Mouse (Mus musculus) neural tube, embryonic 11.5 days (tissue): Measurements from ENCODE around the gene Hras. TPM values are rescaled to one million over a fixed set of nuclear protein-coding genes. Genes with fewer than 3 reads are reported as not detected.

Experiments
- ATAC-seq: fragments of 200-750 bp; cut with Nextera tagmentation; 2 replicates; pipeline ENCODE4 v1.8.0; 2017; ENCODE audit warnings: moderate number of reproducible peaks, mild to moderate bottlenecking, moderate TSS enrichment, moderate library complexity; ENCODE audit not compliant: insufficient read depth, low FRiP score, low TSS enrichment
- DNase-seq: peaks from one replicate; pipeline ENCODE4 v3.0.0-alpha.2; 2015; ENCODE audit warnings: low spot score
- H3K27ac ChIP-seq: fragments of 300-500 bp; sonication (generic); 2 replicates; pipeline ENCODE4 v1.5.1; 2014; ENCODE audit warnings: low read depth, mild to moderate bottlenecking, low read length
- H3K27me3 ChIP-seq: fragments of 300-500 bp; sonication (generic); 2 replicates; pipeline ENCODE4 v1.6.1; 2014; ENCODE audit warnings: mild to moderate bottlenecking, low read length, mixed read lengths; ENCODE audit not compliant: control insufficient read depth, insufficient read depth
- H3K36me3 ChIP-seq: fragments of 300-500 bp; sonication (generic); 2 replicates; pipeline ENCODE4 v1.6.1; 2014; ENCODE audit warnings: mild to moderate bottlenecking, low read length, moderate library complexity, mixed read lengths; ENCODE audit not compliant: control insufficient read depth, insufficient read depth
- H3K4me1 ChIP-seq: fragments of 300-500 bp; sonication (generic); 2 replicates; pipeline ENCODE4 v1.6.1; 2014; ENCODE audit warnings: low read length, mixed read lengths; ENCODE audit not compliant: control insufficient read depth, insufficient read depth
- H3K4me2 ChIP-seq: fragments of 300-500 bp; sonication (generic); 2 replicates; pipeline ENCODE4 v1.6.1; 2014; ENCODE audit warnings: low read depth, mild to moderate bottlenecking, moderate library complexity
- H3K4me3 ChIP-seq: fragments of 300-500 bp; sonication (generic); 2 replicates; pipeline ENCODE4 v1.5.1; 2014; ENCODE audit warnings: low read depth, low read length
- H3K9ac ChIP-seq: fragments of 300-500 bp; sonication (generic); 2 replicates; pipeline ENCODE4 v1.6.1; 2014; ENCODE audit warnings: mild to moderate bottlenecking, low read length
- H3K9me3 ChIP-seq: fragments of 300-500 bp; sonication (generic); 2 replicates; pipeline ENCODE4 v1.6.1; 2016; ENCODE audit warnings: low read length; ENCODE audit not compliant: control insufficient read depth
- WGBS: fragments of 180-500 bp; shearing (Covaris S2); extraction: QIAGEN DNeasy Blood & Tissue Kit; methylation state at CpG from one replicate; pipeline ENCODE4 v1.1.7; 2014; 5-methylcytosine and 5-hydroxymethylcytosine counted together
- microRNA counts: library from miRNA; unstranded; fragments of <30 nt; microRNA quantifications from one replicate; lab custom pipeline; 2015
- microRNA-seq: library from miRNA; unstranded; fragments of <30 nt; microRNA quantifications from one replicate; pipeline ENCODE4, GENCODE M21; 2016
- polyA plus RNA-seq: library from polyadenylated mRNA; unstranded; fragments of >200 nt; fragmentation: Nextera tagmentation; extraction: Ambion mirVana; gene quantifications from 2 replicates; pipeline ENCODE4 v1.2.1, GENCODE M21; 2014

Hras gene
- polyA plus RNA-seq, 1 experiment from 2014 or later, result 122 TPM

- no peak overlapping the region for H3K9ac ChIP-seq
- H3K27me3 ChIP-seq, result no peaks in the 10 kb centered on the region
- no peak for ATAC-seq
- 57% methylated on average over 5 of the region's 5 CpGs for WGBS
- no peak overlapping the region for H3K4me3 ChIP-seq
- no peaks in the 10 kb centered on the region for H3K9me3 ChIP-seq
- DNase-seq, result peak; percentile 54
- H3K36me3 ChIP-seq, result peaks cover 6% of the 10 kb centered on the region
- no peak overlapping the region for H3K4me2 ChIP-seq
- H3K4me1 ChIP-seq, result no peaks in the 10 kb centered on the region
- no peak overlapping the region for H3K27ac ChIP-seq
These were observed 50.7 kb downstream of the Hras start for GRCm38 (mm10) chr7:141143112-141143511.

GRCm38 (mm10) chr7:141141326-141141725, 52.5 kb downstream of the Hras start:
- Histone ChIP-seq H3K4me3 (no peak overlapping the region), H3K9ac (no peak overlapping the region), H3K4me2 (no peak overlapping the region), H3K36me3 (peaks cover 8% of the 10 kb centered on the region), H3K9me3 (no peaks in the 10 kb centered on the region), H3K27me3 (no peaks in the 10 kb centered on the region), H3K4me1 (no peaks in the 10 kb centered on the region), H3K27ac (no peak overlapping the region)
- 87% methylated on average over 4 of the region's 4 CpGs for WGBS
- DNase-seq (no peak), ATAC-seq (no peak)

MicroRNAs encoded within 50 kb of the gene (microRNA counts, 519-probe panel; counts per million panel counts)
- 4,302 counts per million, percentile 79 among the panel's probes with 10 or more counts for microRNA mmu-miR-210 (lab: Ali Mortazavi, UCI)

Small RNA genes lying within 50 kb of the gene (microRNA-seq; reads per million reads assigned to microRNA genes)
- 365 reads per million, percentile 66 among the genes with 10 or more reads in this experiment for gene Mir210

Other genes with a start within 250 kb of the Hras start
- 1.2 and 1.4 TPM in 2 replicates for gene Ifitm5, start 243.7 kb downstream of the Hras start, polyA plus RNA-seq
- gene Gm45717, start 238.1 kb downstream of the Hras start, polyA plus RNA-seq, result 0.69 TPM in 1 of 2 replicates, not detected in the other
- 383 and 395 TPM in 2 replicates for gene Ifitm2, start 238.0 kb downstream of the Hras start, polyA plus RNA-seq
- 8.3 and 12.5 TPM in 2 replicates for gene Ifitm1, start 226.8 kb downstream of the Hras start, polyA plus RNA-seq
- 20.1 and 21.0 TPM in 2 replicates for gene Ifitm3, start 183.2 kb downstream of the Hras start, polyA plus RNA-seq
- not detected in 2 replicates for gene Ifitm6, start 176.1 kb downstream of the Hras start, polyA plus RNA-seq
- gene Gm17387, start 164.9 kb downstream of the Hras start, polyA plus RNA-seq, result not detected in 2 replicates
- gene B4galnt4, start 132.9 kb downstream of the Hras start, polyA plus RNA-seq, result 14.5 and 17.1 TPM in 2 replicates
- gene Pkp3, start 115.8 kb downstream of the Hras start, polyA plus RNA-seq, result 2.3 and 2.7 TPM in 2 replicates
- gene Sigirr, start 93.4 kb downstream of the Hras start, polyA plus RNA-seq, result 2.4 and 3.1 TPM in 2 replicates
- gene Ano9, start 76.2 kb downstream of the Hras start, polyA plus RNA-seq, result 0.09 TPM in 1 of 2 replicates, not detected in the other
- 69.0 and 69.5 TPM in 2 replicates for gene Ptdss2, start 71.6 kb downstream of the Hras start, polyA plus RNA-seq
- 69.5 and 69.7 TPM in 2 replicates for gene Rnh1, start 21.1 kb downstream of the Hras start, polyA plus RNA-seq
- gene Lrrc56, start 152 bp upstream of the Hras start, polyA plus RNA-seq, result 9.1 and 9.5 TPM in 2 replicates
- 1.9 and 2.0 TPM in 2 replicates for gene Lmntd2, start 20.1 kb upstream of the Hras start, polyA plus RNA-seq
- gene Rassf7, start 21.9 kb upstream of the Hras start, polyA plus RNA-seq, result 34.4 and 45.7 TPM in 2 replicates
- gene Phrf1, start 34.8 kb upstream of the Hras start, polyA plus RNA-seq, result 90.3 and 93.3 TPM in 2 replicates
- gene Irf7, start 72.5 kb upstream of the Hras start, polyA plus RNA-seq, result 0.56 and 0.78 TPM in 2 replicates
- not detected in 2 replicates for gene Cdhr5, start 82.8 kb upstream of the Hras start, polyA plus RNA-seq
- gene Sct, start 85.1 kb upstream of the Hras start, polyA plus RNA-seq, result 13.2 and 13.7 TPM in 2 replicates
- gene Drd4, start 98.0 kb upstream of the Hras start, polyA plus RNA-seq, result 0.43 and 0.61 TPM in 2 replicates
- 72.3 and 90.1 TPM in 2 replicates for gene Deaf1, start 133.7 kb upstream of the Hras start, polyA plus RNA-seq
- gene Tmem80, start 133.7 kb upstream of the Hras start, polyA plus RNA-seq, result 29.3 and 32.6 TPM in 2 replicates
- 2.2 TPM in 2 replicates for gene Eps8l2, start 144.9 kb upstream of the Hras start, polyA plus RNA-seq
- 359 and 371 TPM in 2 replicates for gene Taldo1, start 198.2 kb upstream of the Hras start, polyA plus RNA-seq
- 44.1 and 46.0 TPM in 2 replicates for gene Gatd1, start 220.1 kb upstream of the Hras start, polyA plus RNA-seq
- gene Cend1, start 235.5 kb upstream of the Hras start, polyA plus RNA-seq, result 8.8 and 13.9 TPM in 2 replicates
- gene Slc25a22, start 243.9 kb upstream of the Hras start, polyA plus RNA-seq, result 45.2 and 45.8 TPM in 2 replicates